Mouse (Mus musculus) megakaryocyte, embryonic 14.5 days (primary cell): Measurements from ENCODE around the gene Pip4k2b. TPM values are rescaled to one million over a fixed set of nuclear protein-coding genes. Genes with fewer than 3 reads are reported as not detected.

ENCODE experiments used
- H3K27me3 ChIP-seq: replicated peaks from 2 replicates; pipeline ENCODE3; 2012; ENCODE audit warnings: inconsistent platforms
- H3K36me3 ChIP-seq: replicated peaks from 2 replicates; pipeline ENCODE3; 2012; ENCODE audit warnings: low read length, inconsistent platforms, mixed read lengths
- H3K4me1 ChIP-seq: 2 replicates; pipeline ENCODE4 v1.6.1; 2012; ENCODE audit warnings: inconsistent platforms
- H3K4me3 ChIP-seq: replicated peaks from 2 replicates; pipeline ENCODE3; 2012; ENCODE audit warnings: moderate library complexity, mild to moderate bottlenecking, inconsistent platforms
- H3K9me3 ChIP-seq: 2 replicates; pipeline ENCODE4 v1.6.1; 2012; ENCODE audit warnings: inconsistent platforms
- FLI1 ChIP-seq: IDR thresholded peaks from 2 replicates; pipeline ENCODE4 v1.6.1; 2012; ENCODE audit warnings: low read length, inconsistent platforms, mixed read lengths
- GATA1 ChIP-seq: IDR thresholded peaks from 3 replicates; pipeline ENCODE4 v1.6.1; 2012; ENCODE audit warnings: mixed read lengths, low read length, inconsistent platforms, borderline replicate concordance
- polyA plus RNA-seq: library from polyadenylated mRNA; stranded (reverse); fragments of >175 nt; gene quantifications from 2 replicates; pipeline ENCODE4 v1.2.3, GENCODE M21; 2012; ENCODE audit warnings: low replicate concordance; ENCODE audit not compliant: insufficient read depth

Gene Pip4k2b
- polyA plus RNA-seq, 1 experiment, result 31.7 TPM

DNA sequence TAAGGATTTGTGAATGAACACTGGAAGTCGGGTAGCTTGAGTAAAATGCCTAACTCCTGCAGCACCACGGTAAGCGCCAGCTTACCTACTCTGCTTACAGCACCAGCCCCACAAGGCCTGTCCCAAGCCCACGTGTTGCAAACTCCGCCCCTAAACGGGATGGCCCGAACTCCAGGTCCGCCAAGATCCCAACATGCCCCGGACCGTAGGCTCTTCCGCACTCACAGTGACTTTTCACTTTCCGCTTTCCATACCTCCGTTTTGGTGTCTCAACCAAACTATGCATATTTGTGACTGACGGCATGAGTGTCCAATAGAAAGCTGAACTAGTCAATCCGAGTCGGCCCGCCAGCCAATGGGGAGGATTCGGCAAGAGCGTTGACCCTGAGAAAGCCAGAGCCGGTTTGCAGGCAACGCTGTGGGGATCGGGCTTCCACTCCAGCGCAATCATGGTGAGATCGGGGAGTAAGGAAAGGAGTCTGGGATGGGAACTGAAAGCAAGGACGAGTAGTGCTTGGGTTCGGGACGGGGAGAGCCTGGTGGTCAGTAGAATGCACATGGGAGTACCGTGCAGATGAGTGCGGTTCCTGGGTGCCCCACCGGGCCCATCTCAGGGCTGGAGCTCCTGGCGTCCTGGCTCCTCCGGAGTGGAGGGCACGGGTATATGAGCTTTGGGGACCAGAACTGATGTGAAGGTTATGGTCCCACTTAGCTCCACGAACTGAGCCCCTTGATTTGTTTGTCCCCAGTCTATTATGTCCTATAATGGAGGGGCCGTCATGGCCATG is 41.3 kb downstream of the Pip4k2b start, which contains the start of gene Psmb3:
Psmb3 (plus strand) TSS at position 361 of the 788 bp plus-strand sequence.
- Histone ChIP-seq H3K9me3 (no peaks in the 10 kb centered on the region), H3K4me1 (peaks cover 71% of the 10 kb centered on the region), H3K36me3 (peaks cover 35% of the 10 kb centered on the region), H3K27me3 (peaks cover 3% of the 10 kb centered on the region), H3K4me3 (peak within 1 kb of the TSS; percentile 100)
- no peak for TF ChIP-seq GATA1
- no peak for TF ChIP-seq FLI1

GRCm38 (mm10) chr11:97702393-97702745 is 42.1 kb downstream of the Pip4k2b start:
- peaks cover 3% of the 10 kb centered on the region for H3K27me3 ChIP-seq

GRCm38 (mm10) chr11:97701581-97702392 is 42.7 kb downstream of the Pip4k2b start:
- peaks cover 77% of the 10 kb centered on the region for H3K4me1 ChIP-seq
- peaks cover 22% of the 10 kb centered on the region for H3K36me3 ChIP-seq
- no peaks in the 10 kb centered on the region for H3K9me3 ChIP-seq
- H3K27me3 ChIP-seq, result peaks cover 3% of the 10 kb centered on the region
- TF ChIP-seq GATA1 (no peak), FLI1 (no peak)
- peak overlapping the region; percentile 100 for H3K4me3 ChIP-seq

More at GRCm38 (mm10) chr11:97702393-97702745, 42.1 kb downstream of the Pip4k2b start:
- peak overlapping the region; percentile 100 for H3K4me3 ChIP-seq
- peaks cover 79% of the 10 kb centered on the region for H3K4me1 ChIP-seq
- no peaks in the 10 kb centered on the region for H3K9me3 ChIP-seq
- H3K36me3 ChIP-seq, result peaks cover 28% of the 10 kb centered on the region
- no peak for TF ChIP-seq FLI1
- no peak for TF ChIP-seq GATA1

DNA sequence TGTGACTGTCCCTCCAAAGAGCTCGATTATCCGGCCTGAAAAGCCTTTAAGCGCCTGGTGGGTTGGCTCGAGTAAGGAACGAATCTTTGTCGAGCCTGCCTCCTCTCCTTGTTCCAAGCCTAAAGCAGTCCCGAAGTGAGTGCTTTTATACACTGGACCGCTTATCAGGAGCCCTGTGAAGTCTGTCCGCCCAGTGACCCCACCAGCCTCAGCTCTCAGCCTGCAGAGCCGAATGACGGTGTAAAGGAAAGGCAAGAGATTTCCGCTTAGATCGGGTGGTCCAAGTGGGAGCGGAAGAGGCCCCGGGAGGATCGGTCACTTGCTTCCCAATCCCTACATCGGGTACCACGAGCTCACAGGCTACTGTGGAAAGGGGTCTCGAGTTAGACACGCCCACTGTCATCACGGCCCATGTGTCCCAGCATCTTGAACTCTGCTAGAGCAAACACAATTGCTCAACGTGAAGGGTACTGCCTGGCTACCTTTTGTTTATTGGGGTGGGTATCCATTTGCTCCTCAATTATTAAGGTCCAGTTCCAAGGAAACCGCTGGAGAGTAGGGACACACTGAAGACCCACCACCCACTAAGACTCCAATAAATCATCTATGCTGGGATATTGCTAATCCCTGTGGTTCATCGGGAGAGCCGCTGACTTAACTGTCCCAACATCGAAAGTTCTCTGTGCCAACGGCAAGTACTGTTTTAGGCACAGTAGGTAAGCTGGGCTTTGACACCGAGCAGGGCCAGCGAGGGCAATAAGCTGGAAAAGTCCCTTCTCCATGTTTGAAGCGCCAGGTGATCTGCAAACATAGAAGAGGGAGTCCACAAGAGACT is 43.5 kb downstream of the Pip4k2b start:
- no peak for TF ChIP-seq GATA1
- no peak for TF ChIP-seq FLI1
- peaks cover 75% of the 10 kb centered on the region for H3K4me1 ChIP-seq
- H3K9me3 ChIP-seq, result no peaks in the 10 kb centered on the region
- peaks cover 14% of the 10 kb centered on the region for H3K36me3 ChIP-seq
- H3K4me3 ChIP-seq, result peak overlapping the region; percentile 100
- H3K27me3 ChIP-seq, result peaks cover 3% of the 10 kb centered on the region

GRCm38 (mm10) chr11:97700003-97700745 is 44.3 kb downstream of the Pip4k2b start, which contains the start of gene Pcgf2:
Gene Pcgf2, minus strand, starts transcription at chr11:97700497.
- H3K4me1 ChIP-seq, result peaks cover 74% of the 10 kb centered on the region
- peaks cover 10% of the 10 kb centered on the region for H3K36me3 ChIP-seq
- peaks cover 3% of the 10 kb centered on the region for H3K27me3 ChIP-seq
- TF ChIP-seq GATA1 (no peak), FLI1 (no peak)
- no peaks in the 10 kb centered on the region for H3K9me3 ChIP-seq
- peak within 1 kb of the TSS; percentile 100 for H3K4me3 ChIP-seq

DNA sequence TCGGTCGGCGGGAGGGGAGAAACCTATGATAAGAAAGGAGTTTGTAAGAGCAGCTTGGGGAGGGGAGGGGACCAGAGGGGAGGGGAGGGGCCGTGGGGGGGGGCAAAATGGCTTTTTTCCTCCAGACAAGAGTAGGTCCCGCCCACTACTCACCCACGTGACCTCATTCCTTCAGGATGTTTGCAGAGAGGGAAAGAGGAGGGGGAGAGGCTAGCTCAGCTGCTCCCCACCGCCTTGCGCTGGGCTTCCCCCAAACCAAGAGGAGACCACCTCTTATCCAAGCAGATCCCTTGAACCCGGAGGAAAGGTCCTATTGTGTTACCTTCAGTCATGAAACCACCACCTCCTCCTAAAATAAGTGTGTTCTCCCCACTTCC is 44.9 kb downstream of the Pip4k2b start:
- Histone ChIP-seq H3K9me3 (no peaks in the 10 kb centered on the region), H3K36me3 (peaks cover 8% of the 10 kb centered on the region), H3K4me3 (peak overlapping the region; percentile 100), H3K27me3 (peaks cover 3% of the 10 kb centered on the region), H3K4me1 (peaks cover 68% of the 10 kb centered on the region)
- TF ChIP-seq FLI1 (no peak), GATA1 (no peak)

- H3K36me3 ChIP-seq, result peaks cover 4% of the 10 kb centered on the region
- no peaks in the 10 kb centered on the region for H3K9me3 ChIP-seq
- peaks cover 62% of the 10 kb centered on the region for H3K4me1 ChIP-seq
- H3K4me3 ChIP-seq, result peak overlapping the region; percentile 100
- peaks cover 3% of the 10 kb centered on the region for H3K27me3 ChIP-seq
- TF ChIP-seq GATA1 (no peak), FLI1 (no peak)
Observed at GRCm38 (mm10) chr11:97698741-97699611, 45.5 kb downstream of the Pip4k2b start.

DNA sequence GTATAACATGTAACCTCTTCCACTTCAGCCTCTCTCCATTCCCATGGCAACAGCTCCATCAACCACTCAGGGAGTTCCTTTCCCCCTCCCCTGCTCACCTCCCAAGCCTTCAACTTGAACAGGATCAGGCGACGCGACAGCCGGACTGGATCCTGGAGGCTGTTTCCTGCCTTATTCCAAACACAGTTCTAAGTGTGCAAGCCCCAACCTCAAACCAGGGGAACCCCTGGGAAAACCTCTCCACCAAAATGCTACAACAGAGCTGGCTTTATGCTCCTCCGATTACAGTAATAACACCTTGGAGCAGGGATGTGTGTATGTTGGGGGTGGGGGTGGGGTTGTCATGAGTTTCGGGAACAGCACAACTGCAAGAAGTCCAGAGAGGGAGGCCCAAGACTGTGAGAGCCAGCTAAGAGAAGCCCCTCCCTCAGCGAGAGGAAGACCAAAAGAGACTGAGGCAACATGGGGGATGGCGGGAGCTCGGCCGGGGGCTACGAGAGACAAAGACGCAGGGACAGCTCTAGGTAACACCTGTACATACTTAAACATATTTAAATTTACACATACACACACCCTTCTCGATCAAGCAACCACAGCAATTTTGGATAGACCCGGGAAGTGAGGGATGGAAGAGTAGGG is 46.5 kb downstream of the Pip4k2b start:
- TF ChIP-seq FLI1 (no peak), GATA1 (no peak)
- peaks cover 58% of the 10 kb centered on the region for H3K4me1 ChIP-seq
- H3K9me3 ChIP-seq, result no peaks in the 10 kb centered on the region
- H3K4me3 ChIP-seq, result peak overlapping the region; percentile 100
- peaks cover 3% of the 10 kb centered on the region for H3K27me3 ChIP-seq
- H3K36me3 ChIP-seq, result peaks cover 12% of the 10 kb centered on the region
